Mouse (Mus musculus) mammary gland, adult 2 months (tissue): Measurements from ENCODE around the gene Hmgcs1. TPM values are rescaled to one million over a fixed set of nuclear protein-coding genes. Genes with fewer than 3 reads are reported as not detected.

Source experiments
- polyA plus RNA-seq: library from polyadenylated mRNA; depleted of rRNA; stranded (reverse); fragments of >200 nt; gene quantifications from 2 replicates; pipeline ENCODE4 v1.2.3, GENCODE M21; 2012; ENCODE audit warnings: low replicate concordance; rRNA removed

Gene Hmgcs1
- polyA plus RNA-seq = 17.6 and 43.9 TPM in 2 replicates

GRCm38 (mm10) chr13:119690039-119690728, at the start of gene Hmgcs1:
Hmgcs1 (plus strand) TSS chr13:119690379.

GRCm38 (mm10) chr13:119755681-119756471, 65.7 kb downstream of the Hmgcs1 start, which contains the start of gene Nim1k:
Nim1k (minus strand) TSS chr13:119755882.

Other genes with a start within 250 kb of the Hmgcs1 start
- gene 4833420G17Rik, start 227.6 kb upstream of the Hmgcs1 start, polyA plus RNA-seq = 18.9 and 27.8 TPM in 2 replicates
- gene Tmem267, start 202.3 kb upstream of the Hmgcs1 start, polyA plus RNA-seq = 5.6 and 9.4 TPM in 2 replicates
- gene 3110070M22Rik, start 202.0 kb upstream of the Hmgcs1 start, polyA plus RNA-seq = 1.8 and 2.4 TPM in 2 replicates
- gene Ccl28, start 66.6 kb upstream of the Hmgcs1 start, polyA plus RNA-seq = 0.04 TPM in 1 of 2 replicates, not detected in the other
- gene Nim1k, start 65.5 kb downstream of the Hmgcs1 start, polyA plus RNA-seq = 0.46 and 0.60 TPM in 2 replicates
- gene Zfp131, start 100.5 kb downstream of the Hmgcs1 start, polyA plus RNA-seq = 6.6 and 13.3 TPM in 2 replicates
- not detected in 2 replicates for gene AF067063, start 139.8 kb downstream of the Hmgcs1 start, polyA plus RNA-seq
- gene D13Ertd608e, start 145.6 kb downstream of the Hmgcs1 start, polyA plus RNA-seq = 0.88 and 1.2 TPM in 2 replicates
- not detected in 2 replicates for gene Tcstv1, start 204.4 kb downstream of the Hmgcs1 start, polyA plus RNA-seq
- not detected in 2 replicates for gene Gm21761, start 238.9 kb downstream of the Hmgcs1 start, polyA plus RNA-seq